In the genomic region with DNA sequence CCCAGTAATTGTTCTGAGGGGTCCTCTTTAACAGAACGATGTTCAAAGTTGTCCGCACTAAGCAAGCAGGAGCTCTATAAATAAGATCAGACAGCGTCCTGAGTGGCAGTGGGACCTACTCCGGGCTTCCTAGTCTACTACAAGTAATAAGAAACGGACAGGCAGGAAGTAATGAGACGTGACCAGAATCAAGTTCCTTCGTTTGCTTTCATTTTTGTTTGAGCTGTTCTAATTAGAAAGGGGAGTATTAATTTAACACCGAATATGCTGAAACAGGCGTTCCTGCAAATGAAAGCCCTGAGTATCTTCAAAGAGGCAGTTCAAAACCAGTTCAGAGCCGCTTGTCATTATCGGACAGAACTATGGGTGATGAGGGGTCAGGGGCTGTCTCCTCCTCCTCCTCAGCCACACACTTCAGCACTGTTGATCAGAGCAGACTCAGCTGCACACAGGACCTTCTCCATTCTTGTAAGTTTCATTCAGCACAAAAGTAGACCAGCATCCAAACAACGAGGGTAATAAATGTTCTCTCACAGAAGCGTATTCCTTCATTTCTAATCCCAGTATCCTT, we compare ENCODE assay signal across 23 mouse cellular contexts.
DNase-seq lines count a peak whose midpoint lies in the region; ATAC-seq and TF ChIP-seq lines count a peak whose summit lies in the region.
"Had no signal": no experiment of that assay in that cellular context is flagged by ENCODE, and none has a peak within 500 bp of the region (broad histone marks: within the 10 kb centered on the region; RNA-seq: fewer than 3 reads in every experiment).

No protein-coding gene starts in this region.

- no peak overlapping the region for H3K27ac ChIP-seq in kidney, postnatal 0 days
- H3K27ac ChIP-seq in forebrain, embryonic 11.5 days (ENCODE audit: low read depth, low read length) = peak overlapping the region; percentile 73; the same call in 1 of the 2 replicates
- H3K27ac ChIP-seq: heart, adult 2 months; hindbrain, embryonic 14.5 days; limb, embryonic 13.5 days; liver, embryonic 13.5 days; neural tube, embryonic 13.5 days; stomach, embryonic 15.5 days had no signal

- 39% methylated on average over 13 of the region's 13 CpGs for WGBS in kidney, postnatal 0 days
- 60% methylated on average over 13 of the region's 13 CpGs for WGBS in forebrain, embryonic 11.5 days

- peak overlapping the region; percentile 23 for H3K4me3 ChIP-seq in kidney, postnatal 0 days (replicated peaks; ENCODE audit: low read depth, low read length)
- no peak overlapping the region for H3K4me3 ChIP-seq in forebrain, embryonic 11.5 days (ENCODE audit: low read depth, low read length)
- H3K4me3 ChIP-seq: erythroblast, embryonic 14.5 days; heart, adult 2 months; limb, embryonic 13.5 days; liver, embryonic 13.5 days; neural tube, embryonic 13.5 days; stomach, embryonic 15.5 days had no signal

- peak; percentile 69 for DNase-seq in kidney, postnatal 0 days (ENCODE audit: low spot score)
- no peak for DNase-seq in kidney, adult 9 months
- peak; percentile 36 for DNase-seq in Muller cell, postnatal 12 days (ENCODE audit: inconsistent ontology term)
- DNase-seq in forebrain, embryonic 11.5 days (ENCODE audit: low spot score) = no peak
- DNase-seq in retina, embryonic 14.5 days (ENCODE audit: low spot score) = peak; percentile 12
- no peak for DNase-seq in adrenal gland, postnatal 25 days
- no peak for DNase-seq in ovary, adult 18-20 months (ENCODE audit: low spot score)
- DNase-seq: adrenal gland, postnatal 10 days; cerebellum, adult 8-10 months; gastrocnemius, postnatal 25 days; heart, adult 2 months; heart, postnatal 36 days; kidney, postnatal 4 days; liver, embryonic 13.5 days; lung, embryonic 14.5 days; lung, postnatal 36 days; right cerebral cortex, postnatal 25 days had no signal

- no peaks in the 10 kb centered on the region for H3K27me3 ChIP-seq in kidney, postnatal 0 days (ENCODE audit: insufficient read depth, low read length)
- no peaks in the 10 kb centered on the region for H3K27me3 ChIP-seq in forebrain, embryonic 11.5 days (ENCODE audit: control insufficient read depth, insufficient read depth, low read length)
- H3K27me3 ChIP-seq: limb, embryonic 13.5 days; liver, embryonic 13.5 days; stomach, embryonic 15.5 days had no signal

- H3K36me3 ChIP-seq in kidney, postnatal 0 days (ENCODE audit: insufficient read depth, low read length) = no peaks in the 10 kb centered on the region
- H3K36me3 ChIP-seq in forebrain, embryonic 11.5 days (ENCODE audit: control insufficient read depth, insufficient read depth, low read length) = no peaks in the 10 kb centered on the region
- H3K36me3 ChIP-seq: limb, embryonic 13.5 days; liver, embryonic 13.5 days; neural tube, embryonic 13.5 days; stomach, embryonic 15.5 days had no signal

- H3K4me2 ChIP-seq in kidney, postnatal 0 days (ENCODE audit: low read length) = peak overlapping the region; percentile 37
- no peak overlapping the region for H3K4me2 ChIP-seq in forebrain, embryonic 11.5 days (ENCODE audit: low read depth, low read length, severe bottlenecking)
- H3K4me2 ChIP-seq: hindbrain, embryonic 14.5 days; limb, embryonic 13.5 days; liver, embryonic 13.5 days; lung, embryonic 14.5 days; neural tube, embryonic 13.5 days; stomach, embryonic 15.5 days had no signal

- TF ChIP-seq CTCF in kidney, postnatal 0 days (IDR thresholded peaks at IDR 0.05; ENCODE audit: low read depth) = no peak

- H3K9ac ChIP-seq in kidney, postnatal 0 days (ENCODE audit: low read depth, low read length) = no peak overlapping the region
- H3K9ac ChIP-seq in forebrain, embryonic 11.5 days (ENCODE audit: low read length) = no peak overlapping the region
- H3K9ac ChIP-seq: hindbrain, embryonic 14.5 days; limb, embryonic 13.5 days; liver, embryonic 13.5 days; lung, embryonic 14.5 days; neural tube, embryonic 13.5 days; stomach, embryonic 15.5 days had no signal

- no peaks in the 10 kb centered on the region for H3K9me3 ChIP-seq in kidney, postnatal 0 days (replicated peaks; ENCODE audit: low read length)
- H3K9me3 ChIP-seq in forebrain, embryonic 11.5 days (ENCODE audit: control insufficient read depth, low read length) = no peaks in the 10 kb centered on the region
- H3K9me3 ChIP-seq: limb, embryonic 13.5 days; liver, embryonic 13.5 days; neural tube, embryonic 13.5 days; stomach, embryonic 15.5 days had no signal

- no peaks in the 10 kb centered on the region for H3K4me1 ChIP-seq in kidney, postnatal 0 days (replicated peaks; ENCODE audit: insufficient read depth, low read length)
- H3K4me1 ChIP-seq in forebrain, embryonic 11.5 days (replicated peaks; ENCODE audit: control insufficient read depth, insufficient read depth, low read length) = peaks cover 5% of the 10 kb centered on the region; the same call in 1 of the 2 replicates
- H3K4me1 ChIP-seq: limb, embryonic 13.5 days; liver, embryonic 13.5 days; stomach, embryonic 15.5 days had no signal

- no peak for ATAC-seq in kidney, postnatal 0 days (replicated peaks; ENCODE audit: low FRiP score, low read depth)
- ATAC-seq in forebrain, embryonic 11.5 days (replicated peaks; ENCODE audit: low FRiP score) = 0 out of 2 replicates have a peak, but pooled peaks have one; percentile 37
- ATAC-seq: activated CD4-positive, CD25-positive, alpha-beta regulatory T cell, adult 4 months had no signal

Comparison
In these comparisons a context has a peak if more than half of its experiments do, and no peak if none do; other contexts are left out.
1. DNase-seq: peak in kidney, postnatal 0 days (single experiment), Muller cell, postnatal 12 days (single experiment) and retina, embryonic 14.5 days (single experiment); none in kidney, adult 9 months (single experiment), forebrain, embryonic 11.5 days (single experiment), adrenal gland, postnatal 25 days (single experiment) and ovary, adult 18-20 months (single experiment).